Mouse (Mus musculus) layer of hippocampus, postnatal 14 days (tissue): ENCODE results near the gene Dcxr. TPM values are rescaled to one million over a fixed set of nuclear protein-coding genes. Genes with fewer than 3 reads are reported as not detected.
"Not testable (repeated sequence)": the region's sequence is repeated elsewhere in the genome, so short reads cannot be mapped to it uniquely, and the experiment has no call there.

Experiments used
- DNase-seq, 2 experiments: peaks; one replicate each; pipeline ENCODE4 v3.0.0; 2021 to 2022; ENCODE audit warnings: low spot score in 2 of 2, mixed read lengths in 1 of 2
- total RNA-seq, 2 experiments: library from RNA; stranded (reverse); gene quantifications; 2 replicates each; pipeline ENCODE4 v1.2.3; 2021

Gene Dcxr
- total RNA-seq, 2 experiments from 2014 or later = 10.4 to 12.0 TPM

- DNase-seq = no peak
Observed at GRCm38 (mm10) chr11:120710672-120711071, 16.4 kb downstream of the Dcxr start.

DNA sequence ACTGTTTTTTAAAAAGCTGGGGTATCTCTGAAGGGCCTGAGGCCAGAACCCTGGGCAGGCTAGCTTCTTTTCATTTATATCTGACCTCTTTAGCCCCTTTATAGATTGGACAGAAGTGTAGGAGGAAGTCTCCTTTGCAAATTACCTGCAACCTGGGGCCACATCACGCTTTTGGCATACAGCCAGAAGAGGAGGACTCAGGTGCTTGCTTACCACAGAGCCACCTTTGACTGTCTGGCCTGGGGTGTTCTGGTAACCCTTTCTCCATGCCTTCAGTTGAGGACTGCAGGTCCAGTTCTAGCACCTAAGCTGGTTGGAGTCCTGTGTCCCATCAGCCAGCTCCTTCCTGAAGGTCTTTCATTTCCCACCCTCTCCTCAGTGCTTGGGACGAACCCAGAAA, 17.5 kb downstream of the Dcxr start:
- no peak for DNase-seq

GRCm38 (mm10) chr11:120707969-120708368, 19.1 kb downstream of the Dcxr start:
- no peak for DNase-seq

DNA sequence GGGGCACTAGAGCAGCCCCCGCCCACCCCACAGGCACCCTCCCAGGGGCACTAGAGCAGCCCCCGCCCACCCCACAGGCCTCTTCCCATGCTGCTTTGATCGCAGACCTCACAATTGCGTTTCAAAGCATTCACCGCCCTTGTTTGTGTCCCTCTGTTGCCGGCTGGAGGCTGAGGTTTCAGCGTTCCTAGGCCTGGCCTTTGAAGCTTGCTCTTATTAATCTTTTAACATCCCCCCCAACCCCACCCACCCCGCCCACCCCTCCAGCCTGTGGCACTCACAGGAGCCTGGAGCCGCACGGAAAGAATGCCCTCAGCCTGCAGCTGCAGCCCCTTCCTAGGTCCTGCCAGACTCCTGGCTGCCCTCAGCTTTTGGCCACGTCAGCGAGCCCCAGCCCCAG, 19.9 kb downstream of the Dcxr start:
- no peak for DNase-seq

DNA sequence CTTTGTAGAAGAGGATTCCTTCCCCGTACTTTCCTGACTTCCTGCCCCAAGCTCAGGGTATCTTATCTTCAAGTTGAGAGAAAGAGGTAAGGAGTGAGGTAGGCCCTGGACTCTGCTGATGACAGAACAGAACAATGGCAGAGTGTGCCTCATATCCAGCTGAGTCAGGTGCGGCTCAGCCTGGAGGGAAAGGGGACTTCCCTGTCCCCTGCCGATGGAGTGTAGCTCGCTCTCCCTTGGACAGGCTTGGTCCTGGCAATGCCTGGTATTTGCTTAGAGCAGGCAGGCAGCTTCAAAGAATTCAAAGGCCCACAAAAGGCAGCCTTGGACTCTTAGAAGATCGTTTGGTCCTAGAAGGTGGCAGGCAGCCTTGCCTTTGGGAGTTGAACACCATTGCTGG, 21.0 kb downstream of the Dcxr start:
- no peak for DNase-seq

GRCm38 (mm10) chr11:120704486-120705325, 22.4 kb downstream of the Dcxr start:
- DNase-seq = no peak

DNA sequence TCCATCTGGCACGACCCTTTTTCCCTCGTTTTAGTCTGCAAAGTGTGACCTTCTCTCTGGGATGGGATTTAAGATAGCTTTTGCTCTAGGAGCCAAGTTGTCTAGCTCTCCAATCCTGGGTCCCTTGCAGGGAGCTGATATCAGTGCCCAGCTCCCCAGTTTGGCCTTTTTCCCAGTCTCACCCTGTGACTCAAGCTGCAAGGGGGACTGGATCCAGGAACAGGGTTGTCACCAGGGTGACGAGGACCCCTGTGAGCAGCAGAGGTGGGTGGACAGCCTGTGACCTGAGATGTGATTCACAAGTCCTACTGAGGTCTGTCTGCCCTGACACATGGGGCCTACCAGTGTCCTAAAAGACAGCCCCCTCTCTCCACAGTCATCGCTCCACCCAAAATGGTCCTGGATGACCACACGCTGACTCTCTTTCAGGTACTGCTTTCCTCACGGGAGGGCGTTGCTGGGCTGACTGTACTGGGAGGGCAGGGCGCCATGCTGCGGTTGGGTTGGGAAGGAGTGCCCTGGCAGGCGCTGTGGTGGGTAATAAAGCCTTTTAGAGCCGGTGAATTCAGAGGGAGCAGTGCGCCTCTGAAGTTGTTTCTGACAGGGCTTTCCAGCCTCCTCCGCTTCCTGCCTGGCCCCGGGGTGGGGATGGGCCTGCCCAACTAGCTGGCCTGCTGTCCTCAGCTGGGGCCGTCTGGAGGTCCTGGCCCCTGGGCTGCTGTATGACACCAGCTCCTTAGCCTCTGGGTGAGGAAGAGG, 23.2 kb downstream of the Dcxr start:
- no peak for DNase-seq

GRCm38 (mm10) chr11:120697741-120698140, 29.3 kb downstream of the Dcxr start:
- DNase-seq = no peak

GRCm38 (mm10) chr11:120696568-120696967, 30.5 kb downstream of the Dcxr start:
- DNase-seq = no peak

DNA sequence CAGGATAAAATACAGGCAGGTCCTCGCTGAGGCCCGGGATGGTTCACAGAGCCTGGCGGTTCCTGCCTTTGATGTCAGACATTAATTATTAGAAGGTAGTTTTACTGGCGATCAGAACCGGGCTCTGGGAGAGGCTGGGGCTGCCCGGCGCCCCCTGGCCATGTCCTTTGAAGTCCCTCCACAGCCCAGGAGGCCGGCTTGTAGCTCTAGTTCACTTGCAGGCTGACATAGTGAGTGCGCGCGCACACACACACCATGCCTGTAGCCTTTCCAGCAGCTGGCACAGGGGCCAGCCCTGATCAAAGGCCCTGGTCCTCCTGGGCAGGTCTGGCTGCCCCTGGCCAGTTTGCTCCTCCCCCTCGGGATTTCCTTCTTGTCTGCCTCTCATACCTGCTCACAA, 31.4 kb downstream of the Dcxr start:
- DNase-seq = no peak

GRCm38 (mm10) chr11:120695184-120695583, 31.9 kb downstream of the Dcxr start:
- peak in 1 of 2 experiments; percentile 49 for DNase-seq

GRCm38 (mm10) chr11:120693461-120693860, 33.6 kb downstream of the Dcxr start:
- DNase-seq = no peak

GRCm38 (mm10) chr11:120692471-120693011, 34.5 kb downstream of the Dcxr start:
- DNase-seq = peak in 1 of 2 experiments; percentile 33

- no peak for DNase-seq
Observed at GRCm38 (mm10) chr11:120689365-120689764, 37.7 kb downstream of the Dcxr start.

DNA sequence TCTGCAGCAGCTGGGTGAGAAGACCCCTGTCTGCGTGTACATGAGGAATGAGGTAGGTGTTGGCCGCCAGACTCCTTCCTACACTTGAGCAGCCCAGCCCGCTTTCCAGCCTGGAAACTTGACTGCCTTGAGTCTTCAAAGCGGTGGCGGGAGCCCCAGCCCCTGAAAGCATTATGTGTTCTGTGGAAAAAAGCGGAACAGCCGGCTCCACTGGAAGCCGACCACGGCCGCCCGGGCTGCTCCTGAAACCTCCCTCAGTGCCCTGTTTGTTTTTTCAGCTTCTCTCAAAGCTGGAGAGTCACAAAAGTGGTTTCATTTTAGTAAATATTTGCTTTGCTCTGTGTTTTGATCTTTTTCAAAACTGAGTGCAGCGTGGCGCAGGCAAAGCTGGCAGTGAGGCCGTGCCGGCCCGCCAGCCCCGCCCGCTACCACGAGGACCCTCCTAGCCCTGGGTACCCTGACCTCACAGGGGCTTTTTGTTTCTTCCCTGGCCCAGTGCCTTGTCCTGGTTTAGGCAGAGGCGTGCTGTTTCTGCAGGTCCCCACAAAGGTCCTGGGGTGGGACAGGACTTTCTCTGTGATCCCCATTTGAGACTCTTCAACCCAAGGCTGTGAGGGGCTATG, 40.3 kb downstream of the Dcxr start:
- DNase-seq = no peak

DNA sequence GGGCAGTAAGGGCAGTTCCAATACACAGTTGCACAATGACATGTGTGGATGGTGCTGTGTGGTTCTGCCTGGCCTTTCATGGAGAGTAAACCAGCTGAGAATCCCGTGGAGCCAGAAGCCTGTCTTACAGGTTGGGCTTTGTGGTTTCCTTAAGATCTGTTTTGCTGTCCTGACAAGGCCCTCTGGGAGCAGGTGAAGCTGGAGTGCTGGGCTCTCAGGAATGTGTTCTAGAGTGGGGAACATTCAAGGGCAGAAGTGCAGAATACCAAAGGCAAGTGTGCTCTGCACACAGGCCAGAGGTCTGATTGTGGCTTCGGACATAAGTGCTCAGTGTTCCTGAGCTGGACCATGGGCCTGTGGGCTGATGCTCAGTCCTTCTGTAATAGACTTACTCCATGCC, 42.4 kb downstream of the Dcxr start:
- no peak for DNase-seq

- DNase-seq = no peak
Observed at GRCm38 (mm10) chr11:120684086-120684485, 43.0 kb downstream of the Dcxr start.

GRCm38 (mm10) chr11:120683536-120683935, 43.5 kb downstream of the Dcxr start:
- DNase-seq = no peak

DNA sequence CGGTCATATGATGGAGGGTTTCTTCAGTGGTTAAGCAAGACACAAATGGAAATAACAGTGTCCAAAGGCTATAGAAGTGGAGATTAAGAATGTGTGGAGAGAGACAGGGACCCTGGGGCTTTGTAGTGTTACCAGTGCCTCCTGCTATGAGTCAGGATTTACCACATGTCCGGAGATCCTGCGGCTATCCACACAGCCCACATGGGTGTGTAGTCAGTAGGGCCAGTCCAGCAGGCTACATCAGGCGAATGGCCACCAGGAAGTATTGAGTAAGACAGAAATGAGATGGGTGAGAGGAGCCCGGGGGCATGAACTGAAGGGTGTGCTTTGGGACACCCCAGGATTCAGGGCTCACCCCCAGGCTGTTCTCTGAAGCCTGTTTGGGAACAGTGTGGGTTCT, 44.4 kb downstream of the Dcxr start:
- DNase-seq = no peak

DNA sequence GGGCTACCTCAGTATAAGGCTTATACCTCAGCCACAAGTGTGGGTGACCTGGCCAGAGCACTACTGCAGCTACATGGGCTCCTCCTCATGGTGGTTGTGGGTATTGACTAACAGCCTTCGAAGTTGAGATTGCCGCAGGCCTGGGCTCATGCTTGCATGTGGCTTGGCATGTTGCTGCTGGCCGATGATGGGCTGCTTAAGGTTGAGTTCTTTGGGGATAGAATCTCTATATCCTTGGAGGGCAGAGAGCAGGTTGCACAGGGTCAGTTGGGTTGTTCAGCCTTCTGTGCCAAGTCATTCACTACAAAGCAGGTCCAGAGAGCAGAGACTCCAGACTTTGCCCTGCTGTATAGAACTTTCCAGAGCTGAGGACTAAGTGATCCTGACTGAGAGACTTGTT, 47.2 kb downstream of the Dcxr start:
- DNase-seq = no peak

DNA sequence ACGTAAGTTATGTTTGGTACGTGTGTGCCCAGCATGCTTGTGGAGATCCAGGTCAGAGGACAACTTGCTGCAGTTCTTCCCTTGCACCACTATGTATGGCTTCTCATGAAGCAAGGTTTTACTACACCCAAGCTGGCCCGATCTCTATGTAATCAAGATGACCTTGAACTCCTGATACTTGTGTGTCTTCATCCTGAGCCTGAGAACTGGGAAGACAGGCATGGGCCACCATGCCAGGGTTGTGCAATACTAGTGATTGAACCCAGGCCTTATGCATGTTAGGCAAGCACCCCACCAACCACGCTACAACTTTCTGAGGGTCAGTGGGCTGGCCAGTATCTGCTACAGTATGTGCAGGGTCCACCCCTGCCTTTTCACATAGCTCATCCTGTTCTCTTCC, 50.1 kb downstream of the Dcxr start:
- DNase-seq = no peak

GRCm38 (mm10) chr11:120675875-120676274, 51.2 kb downstream of the Dcxr start:
- DNase-seq = not testable (repeated sequence)
